Mouse (Mus musculus) megakaryocyte progenitor cell, adult 5-6 weeks (primary cell): ENCODE measurements around the gene Rps27rt. TPM values are rescaled to one million over a fixed set of nuclear protein-coding genes. Genes with fewer than 3 reads are reported as not detected.
"Not testable (repeated sequence)": the region's sequence is repeated elsewhere in the genome, so short reads cannot be mapped to it uniquely, and the experiment has no call there.

Experiments
- ATAC-seq: replicated peaks from 2 replicates; pipeline ENCODE4 v1.8.0; 2016; ENCODE audit warnings: mild to moderate bottlenecking, moderate TSS enrichment, inconsistent platforms; ENCODE audit not compliant: poor library complexity
- total RNA-seq, 2 experiments: library from RNA; stranded (forward) in 1 of 2; stranded (reverse) in 1 of 2; fragments of 157-497, 149-512 nt in 1 of 2; fragments of 200-1000 nt in 1 of 2; gene quantifications; 2 replicates each; pipeline versions ENCODE4 v1.2.3 to v1.2.4; 2015 to 2017

Rps27rt gene
- total RNA-seq (2015): 256 and 259 TPM in 2 replicates
- total RNA-seq (2017): 119 and 149 TPM in 2 replicates

DNA sequence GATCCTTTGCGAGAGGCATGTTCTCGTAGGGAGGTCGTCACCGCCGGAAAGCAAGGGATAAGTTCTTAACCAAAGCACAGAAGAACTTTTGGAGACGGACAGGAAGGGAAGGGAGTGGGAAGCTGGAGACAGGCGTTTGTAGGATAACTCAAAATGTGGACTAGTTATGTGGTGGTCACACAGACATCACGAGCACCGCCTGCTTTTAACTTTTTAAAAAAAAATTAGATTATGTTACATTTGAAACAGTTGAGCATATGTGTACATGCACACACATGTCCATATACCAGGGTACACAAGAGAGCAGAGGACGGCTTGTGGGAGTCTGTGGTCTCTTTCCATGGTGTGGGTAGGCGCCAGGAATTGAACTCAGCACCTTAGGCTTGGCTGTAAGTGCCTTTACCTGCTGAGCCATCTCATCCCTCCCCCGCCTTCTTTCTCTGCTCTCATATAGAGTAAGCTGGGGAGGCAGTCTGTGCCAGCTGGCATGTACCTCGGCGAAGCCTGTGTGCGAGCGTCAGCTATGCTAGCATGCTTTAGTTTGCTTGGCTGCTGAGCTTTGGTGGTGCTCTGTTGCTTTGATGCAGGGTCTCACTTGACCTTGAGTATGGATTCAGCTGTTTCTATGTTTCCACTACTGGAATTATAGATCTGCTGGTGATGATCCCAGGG lies at the start of gene Rps27rt:
Rps27rt (minus strand) TSS at position 51 of the 672 bp plus-strand sequence.
- ATAC-seq: no peak

DNA sequence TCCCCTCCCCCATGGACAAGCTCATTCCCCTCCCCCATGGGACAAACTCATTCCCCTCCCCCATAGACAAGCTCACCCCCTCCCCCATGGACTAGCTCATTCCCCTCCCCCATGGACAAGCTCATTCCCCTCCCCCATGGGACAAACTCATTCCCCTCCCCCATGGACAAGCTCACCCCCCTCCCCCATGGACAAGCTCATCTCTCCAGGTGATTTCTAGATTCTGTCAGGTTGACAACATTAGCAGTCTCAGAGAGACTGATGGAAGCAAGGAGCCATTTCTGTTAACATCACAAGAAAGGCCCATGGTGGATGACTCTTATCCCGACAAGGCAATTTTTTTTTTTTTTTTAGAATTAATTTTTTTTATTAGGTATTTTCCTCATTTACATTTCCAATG lies 48.5 kb upstream of the Rps27rt start:
- not testable (repeated sequence) for ATAC-seq

DNA sequence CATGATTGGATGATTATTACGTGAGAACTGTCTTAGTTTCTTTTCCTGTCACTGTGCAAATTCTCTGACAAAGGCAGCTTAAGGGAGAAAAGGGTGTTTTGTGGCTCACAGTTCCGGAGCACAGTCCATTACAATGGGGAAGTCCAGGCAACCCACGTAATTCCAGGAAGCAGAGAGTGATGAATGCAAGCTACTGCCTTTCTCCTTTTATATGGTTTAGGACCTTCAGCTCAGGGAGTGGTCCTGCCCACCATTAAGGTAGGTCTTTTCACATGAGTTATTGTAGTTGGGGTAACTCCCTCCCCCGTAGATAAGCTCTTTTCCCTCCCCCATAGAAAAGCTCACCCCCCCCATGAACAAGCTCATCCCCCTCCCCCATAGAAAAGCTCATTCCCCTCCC lies 48.0 kb upstream of the Rps27rt start:
- ATAC-seq: no peak

DNA sequence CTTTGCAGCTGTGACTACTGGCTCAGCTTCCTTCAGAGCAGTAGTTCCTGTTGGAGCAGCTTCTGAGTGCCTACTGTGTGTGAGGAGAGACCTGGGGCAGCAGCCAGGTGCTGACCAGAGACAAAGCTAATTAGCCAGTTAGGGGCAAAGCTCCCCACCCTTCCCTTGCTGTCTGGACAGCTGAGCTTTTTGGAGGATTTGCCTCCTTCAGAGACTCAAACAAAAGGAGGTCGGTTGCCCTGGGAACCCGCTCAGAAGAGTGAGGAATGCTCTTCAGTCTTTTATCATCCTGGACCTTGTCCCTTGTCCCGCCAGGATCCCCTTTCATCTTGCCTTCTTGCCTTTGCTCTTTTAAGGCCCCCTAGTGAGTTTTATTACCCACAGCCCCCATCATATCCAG lies 46.8 kb upstream of the Rps27rt start:
- ATAC-seq: no peak

DNA sequence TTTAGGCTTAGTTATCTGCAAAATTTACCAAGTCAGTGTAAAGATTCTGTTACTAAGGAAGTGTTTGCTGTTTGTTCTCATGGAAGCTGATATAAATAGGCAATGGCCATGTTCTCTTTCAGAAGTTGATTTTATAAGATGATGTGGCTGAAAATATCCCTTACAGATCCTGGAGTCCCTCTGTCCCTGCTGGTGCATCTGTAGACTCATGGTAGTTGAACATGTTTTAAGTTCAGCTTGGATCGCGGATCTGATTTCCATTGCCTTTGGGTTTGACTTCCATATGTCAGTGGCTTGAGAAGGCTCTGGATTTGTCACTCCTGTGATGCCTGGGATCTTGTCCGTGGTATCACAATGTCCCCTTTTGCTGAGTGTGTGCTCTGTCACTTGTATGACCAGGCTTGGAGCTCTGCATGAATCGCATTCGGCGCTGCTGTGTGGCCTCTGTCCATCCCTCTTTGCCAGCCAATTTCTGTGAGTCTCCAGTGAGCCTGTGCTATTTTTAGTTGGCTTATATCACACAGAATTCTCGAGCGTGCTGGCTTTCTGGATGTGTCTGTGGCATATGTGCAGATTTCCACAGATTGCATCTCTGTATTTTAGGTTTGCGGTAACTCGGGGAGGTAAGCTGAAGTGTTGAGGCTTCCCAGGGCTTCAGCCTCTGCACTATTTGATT lies 41.3 kb upstream of the Rps27rt start:
- no peak for ATAC-seq

DNA sequence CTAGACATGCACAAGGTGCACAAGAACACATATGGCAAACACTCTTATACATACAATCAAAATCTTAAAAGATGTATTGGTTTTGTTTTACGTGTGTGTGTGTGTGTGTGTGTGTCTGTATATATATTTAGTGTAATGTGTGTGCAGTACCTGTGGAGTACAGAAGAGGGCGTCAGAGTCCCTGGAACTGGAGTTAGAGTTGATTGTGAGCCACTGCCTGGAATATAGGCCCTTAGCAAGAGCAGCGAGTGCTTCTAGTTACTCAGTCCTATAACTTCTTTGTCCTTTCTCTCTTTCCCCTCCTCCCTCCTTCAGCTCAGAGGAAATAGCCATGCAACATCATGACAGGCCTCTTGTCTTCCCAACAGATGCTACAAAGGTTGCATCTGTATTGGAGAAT lies 40.6 kb upstream of the Rps27rt start:
- no peak for ATAC-seq

DNA sequence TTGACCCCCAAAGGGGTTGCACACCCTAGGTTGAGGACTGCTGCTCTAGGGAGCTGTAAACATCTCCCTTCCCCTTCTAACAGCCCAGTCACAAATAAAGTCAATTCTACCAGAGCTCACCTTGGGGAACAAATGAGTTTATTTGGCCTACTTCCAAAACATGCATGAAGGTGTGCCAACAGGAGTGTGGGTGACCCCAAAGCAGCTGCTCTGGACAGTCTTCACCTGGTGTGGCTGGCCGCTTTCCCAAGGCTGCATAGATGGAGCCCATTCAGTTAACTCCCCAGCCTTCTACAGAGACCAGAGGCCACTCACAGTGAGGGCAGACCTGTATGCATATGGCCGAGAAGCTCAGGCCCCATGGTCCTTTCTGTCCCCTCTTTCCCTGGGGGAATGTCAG lies 38.9 kb upstream of the Rps27rt start:
- ATAC-seq: no peak

DNA sequence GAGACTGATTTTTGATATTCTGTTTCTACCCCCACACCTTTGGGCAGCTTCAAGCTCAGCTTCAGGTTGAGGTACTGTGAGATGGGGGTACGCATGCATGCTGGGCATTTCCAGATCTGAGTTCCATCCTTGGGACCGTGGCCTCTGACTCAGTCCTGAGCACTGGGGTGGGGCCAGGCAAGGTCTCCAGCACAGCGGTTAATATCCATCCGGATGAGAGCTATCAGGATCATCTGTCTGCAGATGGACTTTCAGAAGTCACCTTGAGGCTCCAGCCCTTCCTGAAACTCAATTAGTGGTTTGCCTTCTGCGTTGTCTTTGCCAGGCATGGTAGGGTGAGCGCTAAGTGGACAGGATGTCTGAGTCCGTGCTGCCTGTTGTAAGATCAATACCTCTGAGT lies 37.6 kb upstream of the Rps27rt start:
- ATAC-seq: no peak

DNA sequence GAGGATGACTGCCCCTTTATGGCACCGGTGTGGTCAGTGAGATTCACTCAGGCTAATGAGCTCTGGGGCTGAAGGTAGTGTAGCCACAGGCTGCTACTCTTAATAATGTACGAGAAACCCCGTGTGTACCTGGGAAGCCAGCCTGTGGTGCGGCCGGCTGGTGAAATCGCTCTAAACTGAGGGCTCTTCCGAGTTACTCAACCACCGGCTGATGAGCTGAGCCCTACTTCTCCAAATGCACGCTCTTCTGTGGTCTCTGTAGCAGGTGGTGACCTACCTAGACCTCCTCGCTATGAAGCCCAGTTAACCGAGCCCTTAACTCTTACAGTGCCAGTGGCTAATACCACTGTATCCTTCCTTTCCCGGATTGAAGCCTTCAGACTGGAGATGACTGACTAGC lies 29.8 kb upstream of the Rps27rt start:
- ATAC-seq: peak; percentile 84

DNA sequence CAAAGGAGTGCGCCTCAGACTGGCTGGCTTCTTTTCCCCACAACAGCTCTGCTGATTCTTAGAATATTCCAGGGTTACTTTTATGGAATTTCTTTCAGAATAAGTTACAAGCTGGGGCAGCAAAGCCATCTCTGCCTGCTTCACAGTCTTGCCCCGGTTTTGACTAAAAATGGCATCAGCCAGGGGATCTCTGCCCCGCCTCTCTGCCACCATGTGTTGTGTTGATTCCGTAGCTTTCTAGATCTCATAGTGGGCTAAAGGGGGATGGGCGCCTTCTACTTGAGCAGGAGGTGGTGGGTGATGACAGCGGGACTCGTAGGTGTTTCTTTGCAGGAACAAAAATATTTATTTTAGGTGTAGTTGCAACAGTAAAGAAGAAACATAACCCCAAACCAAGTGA lies 25.7 kb upstream of the Rps27rt start:
- ATAC-seq: no peak

DNA sequence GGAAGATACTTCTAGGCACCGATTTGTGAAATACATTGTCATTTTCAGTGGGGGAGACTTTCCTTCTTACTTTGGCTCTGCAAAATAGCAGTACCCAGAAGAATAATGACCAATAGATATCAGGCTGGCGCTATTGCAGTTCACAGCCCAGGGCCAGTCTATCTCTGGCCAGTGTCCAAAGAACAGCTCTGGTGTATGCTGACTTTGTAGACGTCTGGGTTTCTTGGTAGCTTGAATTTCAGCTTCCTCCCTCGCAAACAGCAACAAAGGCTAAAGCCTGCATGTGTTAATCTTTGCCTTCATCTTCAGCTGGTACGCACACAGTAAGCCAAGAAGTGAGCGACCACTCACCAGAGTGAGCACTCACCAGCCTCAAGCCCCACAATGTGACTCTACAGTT lies 25.2 kb upstream of the Rps27rt start:
- no peak for ATAC-seq

DNA sequence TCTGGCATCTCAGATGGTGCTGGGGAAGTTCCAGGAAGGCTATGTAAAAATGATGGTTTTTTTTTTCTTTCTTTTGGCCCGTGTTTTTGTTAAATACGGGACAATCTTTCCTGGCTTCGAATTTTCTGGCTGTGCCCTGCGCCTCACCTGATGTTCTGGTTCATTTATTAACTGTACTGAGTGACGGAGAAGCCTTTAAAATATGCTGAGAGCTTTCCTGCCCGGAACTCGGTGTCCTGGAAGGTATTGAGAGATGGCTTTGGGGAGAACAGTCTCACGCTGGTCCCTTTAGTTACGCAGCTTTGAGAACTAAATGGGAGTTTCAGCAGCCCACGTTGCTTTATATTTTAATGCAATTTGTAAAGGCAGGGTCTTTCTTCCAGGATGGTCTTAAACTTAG lies 22.9 kb upstream of the Rps27rt start:
- no peak for ATAC-seq

DNA sequence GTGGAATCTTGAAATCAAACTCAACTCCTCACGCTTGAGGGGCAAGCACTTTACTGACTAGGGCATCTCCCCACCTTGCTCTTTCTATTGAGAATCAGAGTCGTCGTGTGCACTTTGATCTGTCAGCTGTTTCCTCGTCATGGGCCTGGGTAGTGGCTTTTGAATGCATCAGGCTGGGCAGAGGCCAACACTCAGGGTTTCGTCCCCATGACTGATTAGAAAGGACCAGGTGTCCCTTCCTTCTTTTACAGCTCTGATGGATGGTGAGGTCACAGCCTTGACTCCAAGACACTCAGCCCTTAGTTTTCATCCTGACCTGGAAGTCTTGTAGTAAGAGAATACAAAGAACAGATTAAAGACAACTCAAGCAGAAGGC lies 17.2 kb upstream of the Rps27rt start:
- no peak for ATAC-seq

DNA sequence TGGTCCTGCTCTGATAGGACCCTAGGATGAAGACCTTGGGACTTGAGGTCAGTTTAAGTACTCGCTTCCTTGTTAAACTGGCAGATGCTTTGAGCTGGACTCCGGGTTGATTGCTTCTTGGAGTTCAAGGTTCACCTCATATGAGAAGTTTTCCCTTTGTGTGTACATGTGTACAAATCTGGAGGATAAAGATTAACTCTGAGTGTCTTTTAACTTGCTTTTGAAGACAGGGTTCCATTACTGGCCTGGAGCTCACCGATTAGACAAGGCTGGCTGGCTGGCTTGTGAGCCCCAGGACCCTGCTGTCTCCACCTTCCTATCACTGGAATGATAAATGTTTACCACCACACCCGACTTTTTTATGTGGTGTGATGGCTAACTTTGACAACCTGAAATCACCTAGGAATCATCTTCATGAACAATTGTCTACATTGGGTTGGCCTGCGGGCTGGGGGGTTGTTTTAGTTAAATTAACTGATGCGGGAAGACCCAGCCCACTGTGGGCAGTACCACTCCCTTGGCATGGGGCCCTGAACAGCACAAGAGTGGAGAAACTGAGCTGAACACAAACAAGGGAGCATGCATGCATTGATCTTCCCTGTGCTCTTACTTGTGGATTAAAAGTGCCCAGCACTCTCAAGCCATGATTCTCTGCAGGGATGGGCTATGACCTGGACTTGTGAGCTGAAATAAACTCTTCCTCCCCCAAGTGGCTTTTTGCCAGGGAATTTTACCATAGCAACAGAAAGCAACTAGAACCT lies 16.7 kb upstream of the Rps27rt start:
- no peak for ATAC-seq

DNA sequence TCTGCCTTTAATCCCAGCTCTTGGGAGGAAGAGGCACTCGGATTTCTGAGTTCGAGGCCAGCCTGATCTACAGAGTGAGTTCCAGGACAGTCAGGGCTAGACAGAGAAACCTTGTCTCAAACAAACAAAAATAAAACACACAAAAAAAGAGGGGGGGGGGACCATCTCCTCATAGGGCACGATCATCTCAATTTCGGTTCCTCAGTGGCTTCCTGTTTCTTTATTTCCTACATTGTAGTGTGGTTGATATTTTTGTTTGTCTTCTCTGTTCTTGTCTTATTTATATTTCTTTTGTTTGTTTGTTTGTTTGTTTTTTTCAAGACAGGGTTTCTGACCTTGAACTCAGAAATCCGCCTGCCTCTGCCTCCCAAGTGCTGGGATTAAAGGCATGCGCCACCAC lies 13.9 kb upstream of the Rps27rt start:
- no peak for ATAC-seq

DNA sequence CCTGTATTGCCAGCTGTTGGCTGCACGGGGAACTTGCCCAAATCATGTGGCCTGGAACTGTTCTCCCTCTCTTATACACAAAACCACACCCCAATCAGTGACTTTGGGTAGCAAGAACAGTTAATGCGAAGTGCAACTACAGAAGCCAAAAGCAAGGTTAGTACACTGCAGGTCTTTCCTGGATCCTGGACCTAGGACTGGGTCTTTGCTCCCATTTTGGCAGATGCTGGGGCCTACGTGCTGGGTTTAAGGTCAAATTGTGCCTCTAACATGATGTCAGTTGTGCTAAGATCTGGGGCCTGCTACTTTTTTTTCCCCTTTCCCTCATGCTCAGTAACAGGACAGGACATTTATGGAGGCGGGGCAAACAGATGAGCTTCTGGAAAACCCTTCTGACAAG lies 13.2 kb upstream of the Rps27rt start:
- ATAC-seq: no peak

DNA sequence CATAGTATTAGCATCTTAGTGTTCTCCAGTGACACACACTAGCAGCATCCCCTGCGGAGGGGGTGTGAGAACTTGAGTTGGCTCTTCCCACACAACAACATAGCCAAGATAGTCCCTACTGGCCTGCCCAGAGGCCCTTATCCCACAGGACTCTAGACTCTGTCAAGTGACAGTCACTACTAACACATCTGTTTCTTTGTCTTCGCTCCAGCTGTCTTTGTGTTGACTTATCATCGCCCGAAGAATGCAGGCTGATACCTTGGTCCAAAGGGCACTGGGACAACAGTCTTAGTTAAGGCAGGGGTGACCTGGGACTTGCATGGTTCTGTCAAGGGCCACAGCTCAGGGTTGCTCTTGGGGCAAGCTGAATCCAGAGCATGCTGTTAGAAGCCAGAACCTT lies 12.7 kb upstream of the Rps27rt start:
- no peak for ATAC-seq

DNA sequence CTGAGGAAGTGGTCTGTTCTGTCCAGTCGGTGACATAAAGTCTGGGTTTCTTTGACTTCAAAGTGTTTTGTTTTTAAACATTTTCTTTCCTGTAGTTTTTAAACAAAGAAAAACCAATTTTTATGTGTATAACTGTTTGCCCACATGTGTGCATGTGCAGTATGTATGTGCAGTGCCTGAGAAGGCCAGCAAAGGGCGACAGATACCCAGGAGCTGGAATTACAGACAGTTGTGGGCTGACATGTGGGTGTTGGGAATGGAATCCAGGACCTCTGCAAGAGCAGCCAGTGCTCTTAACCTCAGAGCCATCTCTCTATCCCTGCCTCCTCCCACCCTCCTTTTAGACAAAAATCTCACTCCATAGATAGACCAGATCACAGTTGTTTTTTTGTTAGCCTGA lies 10.0 kb upstream of the Rps27rt start:
- no peak for ATAC-seq

DNA sequence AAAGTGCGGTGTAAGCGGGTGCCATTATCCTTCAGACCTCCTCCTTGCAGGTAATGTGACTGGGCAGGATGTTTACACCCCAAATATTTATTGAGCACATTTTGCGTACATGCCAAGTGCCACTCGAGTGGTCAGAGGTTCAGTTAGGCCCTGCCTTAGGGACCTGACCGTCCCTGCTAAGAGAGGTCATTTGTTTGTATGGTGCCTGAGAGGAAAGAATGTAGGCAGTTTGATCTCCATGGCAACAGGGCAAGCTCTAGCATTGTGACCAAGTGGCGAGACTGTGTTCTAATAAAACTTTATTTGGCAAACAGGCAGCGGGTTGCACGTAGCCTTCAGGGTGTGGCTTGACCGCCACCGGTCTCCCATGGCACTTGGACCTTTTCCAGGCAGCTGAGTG lies 7.9 kb upstream of the Rps27rt start:
- no peak for ATAC-seq

DNA sequence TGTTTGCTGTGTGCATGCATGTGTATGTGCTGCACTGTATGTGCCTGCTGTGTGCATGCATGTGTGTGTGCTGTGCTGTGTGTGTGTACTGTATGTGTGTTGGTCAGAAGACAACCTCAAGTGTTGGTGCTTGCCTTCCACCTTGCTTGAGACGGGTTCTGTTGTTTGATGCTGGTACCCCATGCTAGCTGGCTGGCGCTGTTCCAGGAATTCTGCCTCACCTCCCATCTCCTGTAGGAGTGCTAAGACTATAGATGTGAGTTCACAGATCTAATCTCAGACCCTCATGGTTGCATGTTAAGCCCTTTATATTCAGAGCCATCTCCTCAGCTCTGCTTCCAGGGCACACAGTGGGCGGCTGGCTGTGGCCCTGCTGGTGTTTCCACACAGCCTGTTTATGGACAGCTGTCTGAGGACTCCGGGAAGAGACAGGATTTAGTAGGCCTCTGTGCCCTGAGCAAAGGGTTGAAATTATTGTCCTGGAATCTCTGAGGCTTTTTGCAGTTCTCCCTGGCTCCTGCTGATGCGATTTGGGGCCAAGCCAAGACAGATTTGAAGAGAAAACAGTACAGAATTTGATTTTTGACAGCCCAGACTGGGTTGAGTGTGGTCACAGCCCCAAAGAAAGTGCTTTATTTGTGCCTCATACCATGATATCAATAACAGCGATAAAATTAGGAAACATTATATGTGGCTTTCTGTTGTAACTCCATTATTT lies 6.2 kb upstream of the Rps27rt start:
- no peak for ATAC-seq

DNA sequence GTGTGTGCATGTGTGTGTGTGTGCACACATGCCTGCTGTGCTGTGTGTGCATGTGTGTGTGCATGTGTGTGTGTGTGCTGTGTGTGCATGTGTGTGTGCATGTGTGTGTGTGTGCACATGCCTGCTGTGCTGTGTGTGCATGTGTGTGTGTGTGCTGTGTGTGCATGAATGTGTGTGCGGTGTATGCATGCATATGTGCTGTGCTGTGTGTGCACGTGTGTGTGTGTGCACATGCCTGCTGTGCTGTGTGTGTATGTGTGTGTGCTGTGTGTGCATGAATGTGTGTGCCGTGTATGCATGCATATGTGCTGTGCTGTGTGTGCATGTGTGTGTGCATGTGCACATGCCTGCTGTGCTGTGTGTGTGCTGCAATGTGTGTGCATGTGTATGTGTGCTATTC lies 5.5 kb upstream of the Rps27rt start:
- no peak for ATAC-seq

DNA sequence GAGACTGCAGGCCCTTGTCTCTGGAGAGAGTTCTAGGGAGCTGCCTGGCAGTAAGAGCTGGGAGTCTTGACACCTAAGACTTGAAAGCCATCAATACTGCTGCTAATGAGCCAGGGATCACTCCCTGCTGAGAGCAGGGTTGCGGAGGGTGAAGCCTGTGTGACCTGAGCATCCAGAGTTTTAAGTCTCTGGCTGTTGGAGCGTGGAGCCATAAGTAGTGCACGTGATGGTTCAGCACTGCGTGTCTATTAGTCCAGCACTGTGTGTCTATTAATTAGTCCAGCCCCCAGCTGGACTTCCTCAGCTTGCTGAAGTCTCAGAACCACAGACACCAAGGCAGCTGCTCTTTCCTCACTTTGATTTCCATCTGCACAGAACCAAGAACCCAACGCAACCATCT lies 3.8 kb upstream of the Rps27rt start:
- ATAC-seq: no peak
